Mouse (Mus musculus): ENCODE measurements at regions not wholly inside any gene's neighbourhood (a gene's known extent, or its start where the extent isn't known, plus 50 kb on each side); places are given as distances from the start of the nearest gene placed in this dataset.

DNA sequence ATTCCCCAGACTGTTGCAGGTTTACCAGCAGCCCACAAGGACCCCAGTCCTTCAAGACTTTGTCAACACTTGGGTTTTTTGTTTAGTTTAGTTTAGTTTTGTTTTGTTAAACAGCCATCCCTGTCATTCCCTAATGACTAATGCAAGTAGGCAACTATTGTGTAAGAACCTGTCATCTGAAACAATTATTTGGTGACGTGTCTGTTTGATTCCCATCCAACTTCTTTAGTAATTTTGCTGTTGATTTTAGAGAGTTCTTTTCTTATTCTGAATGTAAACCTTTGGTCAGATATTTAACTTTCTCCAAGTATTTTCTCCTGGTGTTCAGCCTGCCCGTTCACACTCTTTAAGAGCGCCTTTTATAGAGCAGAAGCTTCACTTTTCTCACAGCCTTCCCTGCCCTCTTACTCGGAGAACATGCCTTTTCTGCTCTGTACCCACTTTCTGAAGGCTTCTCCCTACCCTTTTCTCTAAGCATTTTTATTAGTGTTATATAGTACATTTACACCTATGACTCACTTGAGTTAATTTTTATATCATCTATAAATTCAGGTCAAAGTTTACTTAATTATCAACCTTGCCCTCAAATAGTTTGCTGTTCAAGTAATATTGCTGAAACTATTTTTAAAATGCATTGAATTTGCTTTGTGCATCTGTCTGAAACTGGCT is 82.0 kb downstream of the Ccdc71l start:
- Histone ChIP-seq H3K4me3 (ENCODE audit: insufficient read depth, poor library complexity, severe bottlenecking) (no peak overlapping the region), H3K27me3 (ENCODE audit: control insufficient read depth, insufficient read depth, insufficient read length) (no peaks in the 10 kb centered on the region), H3K79me2 (ENCODE audit: control insufficient read depth, insufficient read depth) (no peaks in the 10 kb centered on the region), H3K79me3 (ENCODE audit: low read depth) (no peaks in the 10 kb centered on the region), H3ac (ENCODE audit: control insufficient read depth, insufficient read length, low read depth) (no peak overlapping the region), H3K36me3 (ENCODE audit: control insufficient read depth, insufficient read depth) (no peaks in the 10 kb centered on the region)
- TF ChIP-seq FOSL1 (IDR thresholded peaks at IDR 0.05; ENCODE audit: insufficient read depth, low read length, poor library complexity, severe bottlenecking) (no peak), CEBPB (IDR thresholded peaks at IDR 0.05; ENCODE audit: low read depth) (peak; percentile 97), MYOD1 (IDR thresholded peaks at IDR 0.05; ENCODE audit: control insufficient read depth, insufficient read length, low read depth) (no peak)

DNA sequence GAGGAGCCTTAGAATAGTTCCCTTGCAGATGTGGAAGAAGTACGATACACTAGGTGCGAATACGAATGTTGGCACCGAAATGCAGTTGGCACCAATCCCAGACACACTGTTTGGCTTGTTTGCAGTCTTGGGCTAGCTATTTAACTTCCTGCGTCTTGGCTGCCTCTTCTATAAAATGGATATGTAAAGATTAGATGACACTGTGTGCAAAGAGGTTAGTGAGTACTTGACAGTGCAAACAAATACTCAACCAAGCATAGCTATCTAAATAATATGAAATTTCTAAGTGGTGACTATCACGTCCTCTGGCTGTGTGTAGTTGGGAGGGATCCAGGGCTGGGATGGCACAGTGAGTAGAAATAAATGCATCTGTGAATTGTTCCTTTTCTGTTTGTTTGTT is 86.9 kb downstream of the Ccdc71l start:
- Histone ChIP-seq H3K79me3 (ENCODE audit: low read depth) (no peaks in the 10 kb centered on the region), H3K79me2 (ENCODE audit: control insufficient read depth, insufficient read depth) (no peaks in the 10 kb centered on the region), H3ac (ENCODE audit: control insufficient read depth, insufficient read length, low read depth) (no peak overlapping the region), H3K27me3 (ENCODE audit: control insufficient read depth, insufficient read depth, insufficient read length) (no peaks in the 10 kb centered on the region), H3K36me3 (ENCODE audit: control insufficient read depth, insufficient read depth) (no peaks in the 10 kb centered on the region), H3K4me3 (ENCODE audit: insufficient read depth, poor library complexity, severe bottlenecking) (no peak overlapping the region)
- TF ChIP-seq MAX (IDR thresholded peaks at IDR 0.05) (no peak), USF1 (IDR thresholded peaks at IDR 0.05; ENCODE audit: low read depth) (no peak), CEBPB (IDR thresholded peaks at IDR 0.05; ENCODE audit: low read depth) (no peak), MYOG (IDR thresholded peaks at IDR 0.05; ENCODE audit: control insufficient read depth, extremely low read depth, insufficient read length) (no peak), FOSL1 (IDR thresholded peaks at IDR 0.05; ENCODE audit: insufficient read depth, low read length, poor library complexity, severe bottlenecking) (no peak), MYOD1 (IDR thresholded peaks at IDR 0.05; ENCODE audit: control insufficient read depth, insufficient read length, low read depth) (no peak), CTCF (IDR thresholded peaks at IDR 0.05; ENCODE audit: control insufficient read depth, insufficient read depth, insufficient read length) (no peak)

DNA sequence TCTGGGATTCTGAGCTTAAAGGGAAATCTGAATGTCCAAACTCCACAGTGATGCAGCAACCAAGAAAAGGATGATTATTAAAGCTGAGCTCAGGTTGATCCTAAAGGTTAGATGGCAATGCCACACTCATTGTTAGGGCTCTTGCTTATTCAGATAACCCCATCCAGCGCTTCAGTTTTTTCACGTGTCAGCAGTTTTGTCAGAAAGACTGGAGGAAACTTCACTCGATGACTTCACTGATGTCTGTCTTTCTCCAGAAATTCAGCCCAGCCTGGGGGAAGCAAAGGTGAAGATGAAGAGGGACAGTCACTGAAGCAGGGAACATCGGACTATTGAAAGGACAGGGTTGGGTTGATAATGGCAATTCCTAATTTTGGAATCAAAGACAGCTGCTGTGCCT is 91.4 kb downstream of the Ccdc71l start:
- no peak overlapping the region for H3K4me3 ChIP-seq (ENCODE audit: insufficient read depth, poor library complexity, severe bottlenecking)
- no peaks in the 10 kb centered on the region for H3K79me3 ChIP-seq (ENCODE audit: low read depth)
- no peaks in the 10 kb centered on the region for H3K27me3 ChIP-seq (ENCODE audit: control insufficient read depth, insufficient read depth, insufficient read length)
- H3K79me2 ChIP-seq (ENCODE audit: control insufficient read depth, insufficient read depth) = no peaks in the 10 kb centered on the region
- no peaks in the 10 kb centered on the region for H3K36me3 ChIP-seq (ENCODE audit: control insufficient read depth, insufficient read depth)
- no peak overlapping the region for H3ac ChIP-seq (ENCODE audit: control insufficient read depth, insufficient read length, low read depth)
- no peak for TF ChIP-seq USF1 (IDR thresholded peaks at IDR 0.05; ENCODE audit: low read depth)
- no peak for TF ChIP-seq CEBPB (IDR thresholded peaks at IDR 0.05; ENCODE audit: low read depth)
- TF ChIP-seq CTCF (IDR thresholded peaks at IDR 0.05; ENCODE audit: control insufficient read depth, insufficient read depth, insufficient read length) = no peak
- TF ChIP-seq MYOG (IDR thresholded peaks at IDR 0.05; ENCODE audit: control insufficient read depth, extremely low read depth, insufficient read length) = no peak
- no peak for TF ChIP-seq MYOD1 (IDR thresholded peaks at IDR 0.05; ENCODE audit: control insufficient read depth, insufficient read length, low read depth)
- no peak for TF ChIP-seq MAX (IDR thresholded peaks at IDR 0.05)
- no peak for TF ChIP-seq FOSL1 (IDR thresholded peaks at IDR 0.05; ENCODE audit: insufficient read depth, low read length, poor library complexity, severe bottlenecking)

GRCm38 (mm10) chr12:32479451-32479850 is 100.9 kb downstream of the Ccdc71l start:
- Histone ChIP-seq H3K79me3 (ENCODE audit: low read depth) (no peaks in the 10 kb centered on the region), H3ac (ENCODE audit: control insufficient read depth, insufficient read length, low read depth) (no peak overlapping the region), H3K4me3 (ENCODE audit: insufficient read depth, poor library complexity, severe bottlenecking) (no peak overlapping the region), H3K36me3 (ENCODE audit: control insufficient read depth, insufficient read depth) (no peaks in the 10 kb centered on the region), H3K27me3 (ENCODE audit: control insufficient read depth, insufficient read depth, insufficient read length) (no peaks in the 10 kb centered on the region), H3K79me2 (ENCODE audit: control insufficient read depth, insufficient read depth) (no peaks in the 10 kb centered on the region)
- TF ChIP-seq MYOG (IDR thresholded peaks at IDR 0.05; ENCODE audit: control insufficient read depth, extremely low read depth, insufficient read length) = no peak
- no peak for TF ChIP-seq MAX (IDR thresholded peaks at IDR 0.05)

- Histone ChIP-seq H3K79me3 (ENCODE audit: low read depth) (no peaks in the 10 kb centered on the region), H3K79me2 (ENCODE audit: control insufficient read depth, insufficient read depth) (no peaks in the 10 kb centered on the region), H3K36me3 (ENCODE audit: control insufficient read depth, insufficient read depth) (no peaks in the 10 kb centered on the region), H3K27me3 (ENCODE audit: control insufficient read depth, insufficient read depth, insufficient read length) (no peaks in the 10 kb centered on the region), H3ac (ENCODE audit: control insufficient read depth, insufficient read length, low read depth) (no peak overlapping the region), H3K4me3 (ENCODE audit: insufficient read depth, poor library complexity, severe bottlenecking) (no peak overlapping the region)
- TF ChIP-seq CTCF (IDR thresholded peaks at IDR 0.05; ENCODE audit: control insufficient read depth, insufficient read depth, insufficient read length) = no peak
- TF ChIP-seq FOSL1 (IDR thresholded peaks at IDR 0.05; ENCODE audit: insufficient read depth, low read length, poor library complexity, severe bottlenecking) = no peak
- no peak for TF ChIP-seq MAX (IDR thresholded peaks at IDR 0.05)
- TF ChIP-seq MYOD1 (IDR thresholded peaks at IDR 0.05; ENCODE audit: control insufficient read depth, insufficient read length, low read depth) = no peak
- TF ChIP-seq USF1 (IDR thresholded peaks at IDR 0.05; ENCODE audit: low read depth) = no peak
- no peak for TF ChIP-seq MYOG (IDR thresholded peaks at IDR 0.05; ENCODE audit: control insufficient read depth, extremely low read depth, insufficient read length)
- no peak for TF ChIP-seq CEBPB (IDR thresholded peaks at IDR 0.05; ENCODE audit: low read depth)
These were observed 101.8 kb downstream of the Ccdc71l start for GRCm38 (mm10) chr12:32480268-32480667.

- TF ChIP-seq MYOD1 (IDR thresholded peaks at IDR 0.05; ENCODE audit: control insufficient read depth, insufficient read length, low read depth) (no peak), USF1 (IDR thresholded peaks at IDR 0.05; ENCODE audit: low read depth) (no peak), CTCF (IDR thresholded peaks at IDR 0.05; ENCODE audit: control insufficient read depth, insufficient read depth, insufficient read length) (no peak), MAX (IDR thresholded peaks at IDR 0.05) (no peak), CEBPB (IDR thresholded peaks at IDR 0.05; ENCODE audit: low read depth) (no peak), MYOG (IDR thresholded peaks at IDR 0.05; ENCODE audit: control insufficient read depth, extremely low read depth, insufficient read length) (no peak), FOSL1 (IDR thresholded peaks at IDR 0.05; ENCODE audit: insufficient read depth, low read length, poor library complexity, severe bottlenecking) (no peak)
- Histone ChIP-seq H3K36me3 (ENCODE audit: control insufficient read depth, insufficient read depth) (no peaks in the 10 kb centered on the region), H3K4me3 (ENCODE audit: insufficient read depth, poor library complexity, severe bottlenecking) (no peak overlapping the region), H3K79me3 (ENCODE audit: low read depth) (no peaks in the 10 kb centered on the region), H3K79me2 (ENCODE audit: control insufficient read depth, insufficient read depth) (no peaks in the 10 kb centered on the region), H3K27me3 (ENCODE audit: control insufficient read depth, insufficient read depth, insufficient read length) (no peaks in the 10 kb centered on the region), H3ac (ENCODE audit: control insufficient read depth, insufficient read length, low read depth) (no peak overlapping the region)
These were observed 102.5 kb downstream of the Ccdc71l start for GRCm38 (mm10) chr12:32481051-32481450.
